Mouse (Mus musculus): ENCODE data around the gene Anxa1.

The Anxa1 gene

GRCm38 (mm10) chr19:20390455-20390994 lies at the start of gene Anxa1:
TSS of gene Anxa1 (minus strand) at chr19:20390944.
- no peak for DNase-seq (ENCODE audit: low read depth, low spot score)

GRCm38 (mm10) chr19:20437043-20437442 lies 46.3 kb upstream of the Anxa1 start:
- DNase-seq (ENCODE audit: low read depth, low spot score): no peak

GRCm38 (mm10) chr19:20434541-20434940 lies 43.8 kb upstream of the Anxa1 start:
- no peak for DNase-seq (ENCODE audit: low read depth, low spot score)

GRCm38 (mm10) chr19:20433966-20434365 lies 43.2 kb upstream of the Anxa1 start:
- no peak for DNase-seq (ENCODE audit: low read depth, low spot score)

GRCm38 (mm10) chr19:20426443-20427161 lies 35.9 kb upstream of the Anxa1 start:
- no peak for DNase-seq (ENCODE audit: low read depth, low spot score)

GRCm38 (mm10) chr19:20411276-20411675 lies 20.5 kb upstream of the Anxa1 start:
- no peak for DNase-seq (ENCODE audit: low read depth, low spot score)

- no peak for DNase-seq (ENCODE audit: low read depth, low spot score)
Measured at GRCm38 (mm10) chr19:20409541-20410528, 19.1 kb upstream of the Anxa1 start.

GRCm38 (mm10) chr19:20406475-20406874 lies 15.7 kb upstream of the Anxa1 start:
- DNase-seq (ENCODE audit: low read depth, low spot score): no peak

GRCm38 (mm10) chr19:20405015-20405414 lies 14.3 kb upstream of the Anxa1 start:
- DNase-seq (ENCODE audit: low read depth, low spot score): no peak

GRCm38 (mm10) chr19:20403740-20404139 lies 13.0 kb upstream of the Anxa1 start:
- DNase-seq (ENCODE audit: low read depth, low spot score): no peak

- DNase-seq (ENCODE audit: low read depth, low spot score): no peak
Measured at GRCm38 (mm10) chr19:20403219-20403618, 12.5 kb upstream of the Anxa1 start.

GRCm38 (mm10) chr19:20402516-20403200 lies 11.9 kb upstream of the Anxa1 start:
- no peak for DNase-seq (ENCODE audit: low read depth, low spot score)

GRCm38 (mm10) chr19:20401961-20402360 lies 11.2 kb upstream of the Anxa1 start:
- DNase-seq (ENCODE audit: low read depth, low spot score): no peak

GRCm38 (mm10) chr19:20399187-20399586 lies 8.4 kb upstream of the Anxa1 start:
- DNase-seq (ENCODE audit: low read depth, low spot score): no peak

GRCm38 (mm10) chr19:20397092-20397491 lies 6.3 kb upstream of the Anxa1 start:
- no peak for DNase-seq (ENCODE audit: low read depth, low spot score)

GRCm38 (mm10) chr19:20393556-20394274 lies 3.0 kb upstream of the Anxa1 start:
- DNase-seq (ENCODE audit: low read depth, low spot score): no peak

- DNase-seq (ENCODE audit: low read depth, low spot score): no peak
Measured at GRCm38 (mm10) chr19:20389723-20390122, 1.0 kb downstream of the Anxa1 start.

GRCm38 (mm10) chr19:20389245-20389644 lies 1.5 kb downstream of the Anxa1 start:
- no peak for DNase-seq (ENCODE audit: low read depth, low spot score)

- no peak for DNase-seq (ENCODE audit: low read depth, low spot score)
Measured at GRCm38 (mm10) chr19:20388276-20388675, 2.5 kb downstream of the Anxa1 start.

- DNase-seq (ENCODE audit: low read depth, low spot score): no peak
Measured at GRCm38 (mm10) chr19:20386296-20386695, 4.4 kb downstream of the Anxa1 start.

- DNase-seq (ENCODE audit: low read depth, low spot score): no peak
Measured at GRCm38 (mm10) chr19:20385645-20386044, 5.1 kb downstream of the Anxa1 start.
